Mouse (Mus musculus): ENCODE data around the gene Sgcd. TPM values are rescaled to one million over a fixed set of nuclear protein-coding genes. Genes with fewer than 3 reads are reported as not detected.
A peak's percentile ranks its signal among the peaks of the same experiment; 100 is the strongest.

The Sgcd gene
- total RNA-seq, 1 experiment from 2014 or later = 14.5 TPM

DNA sequence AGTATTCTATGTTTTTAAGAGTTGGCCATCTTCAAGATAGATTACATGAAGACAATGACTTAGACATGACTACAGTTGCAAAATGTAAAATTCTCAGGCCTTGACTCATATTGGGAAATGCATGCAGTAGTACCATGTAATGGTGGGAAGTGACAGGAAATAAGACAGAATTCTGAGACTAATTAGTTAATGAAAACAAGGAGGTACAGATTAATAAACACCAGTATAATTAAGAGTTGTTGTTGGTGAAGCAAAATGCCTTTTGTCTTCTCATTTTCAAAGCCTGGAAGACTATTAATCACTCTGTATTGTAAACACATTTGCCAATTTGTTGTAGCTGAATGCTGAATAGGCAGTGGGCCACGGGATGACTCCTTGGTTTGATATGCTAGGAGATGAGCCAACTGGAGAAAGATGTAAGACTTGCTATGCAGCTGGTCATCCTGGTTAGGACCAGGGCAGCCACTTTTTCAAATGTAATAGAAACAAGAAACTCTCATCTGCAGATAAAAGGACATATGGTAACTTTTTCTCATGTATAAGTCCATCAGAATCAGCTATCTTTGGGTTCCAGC is 983.4 kb downstream of the Sgcd start:
- DNase-seq = no peak

DNA sequence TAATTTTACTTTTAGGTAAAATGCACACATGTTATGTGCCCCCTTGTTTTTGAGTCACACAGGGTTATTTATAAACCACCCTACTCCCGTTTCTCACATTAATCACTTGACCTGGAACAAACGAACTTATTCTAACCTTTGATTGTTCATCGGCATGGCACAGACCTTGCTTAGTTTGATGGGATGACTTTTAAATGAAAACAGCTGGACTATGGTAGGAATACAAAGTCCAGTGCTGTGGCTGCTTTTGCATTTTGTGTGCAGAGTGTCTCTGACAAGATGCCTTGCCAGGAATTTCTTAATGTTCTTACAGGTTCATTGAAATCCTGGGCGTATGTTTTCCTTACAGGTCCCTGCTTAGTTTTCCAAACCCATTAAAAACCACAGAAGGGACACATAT is 1049.5 kb downstream of the Sgcd start:
- no peak for DNase-seq

DNA sequence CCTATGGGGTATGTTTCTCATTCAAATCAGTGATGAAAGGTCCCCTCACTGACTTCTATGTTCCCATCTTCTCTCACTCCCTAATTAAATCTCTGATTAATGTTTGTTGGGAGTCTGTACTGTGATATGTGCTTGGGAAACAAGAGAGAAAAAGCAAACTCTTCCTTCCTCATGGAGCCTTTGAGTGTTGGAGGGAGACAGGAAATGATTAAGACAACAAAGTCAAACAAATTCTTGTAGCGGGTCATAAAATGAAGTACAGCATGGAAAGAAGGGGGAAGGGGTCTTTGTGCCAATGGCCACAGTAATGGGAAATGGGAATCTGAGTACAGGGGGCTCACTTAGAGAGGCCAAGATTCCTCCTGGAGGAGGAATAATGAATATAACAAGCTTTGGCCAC is 1063.8 kb downstream of the Sgcd start:
- no peak for DNase-seq

DNA sequence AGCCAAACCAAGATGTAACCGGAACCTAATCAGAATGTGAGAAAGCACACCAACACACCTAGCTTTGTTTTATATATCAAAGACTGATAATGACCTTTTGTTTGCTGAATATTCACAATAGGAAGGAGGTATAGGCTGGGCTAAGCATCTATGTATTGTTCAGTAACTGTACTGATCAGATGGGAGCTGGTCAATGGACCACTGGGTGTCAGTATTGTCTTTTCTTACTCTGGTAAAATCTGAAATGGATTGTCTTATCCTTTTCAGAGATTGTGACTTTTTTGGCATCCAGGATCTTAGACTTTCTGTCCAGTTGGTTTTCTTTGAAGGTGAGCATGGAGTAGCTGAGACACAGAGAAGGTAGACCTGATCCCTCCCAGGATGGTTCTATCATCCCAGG is 1068.5 kb downstream of the Sgcd start:
- DNase-seq = no peak

DNA sequence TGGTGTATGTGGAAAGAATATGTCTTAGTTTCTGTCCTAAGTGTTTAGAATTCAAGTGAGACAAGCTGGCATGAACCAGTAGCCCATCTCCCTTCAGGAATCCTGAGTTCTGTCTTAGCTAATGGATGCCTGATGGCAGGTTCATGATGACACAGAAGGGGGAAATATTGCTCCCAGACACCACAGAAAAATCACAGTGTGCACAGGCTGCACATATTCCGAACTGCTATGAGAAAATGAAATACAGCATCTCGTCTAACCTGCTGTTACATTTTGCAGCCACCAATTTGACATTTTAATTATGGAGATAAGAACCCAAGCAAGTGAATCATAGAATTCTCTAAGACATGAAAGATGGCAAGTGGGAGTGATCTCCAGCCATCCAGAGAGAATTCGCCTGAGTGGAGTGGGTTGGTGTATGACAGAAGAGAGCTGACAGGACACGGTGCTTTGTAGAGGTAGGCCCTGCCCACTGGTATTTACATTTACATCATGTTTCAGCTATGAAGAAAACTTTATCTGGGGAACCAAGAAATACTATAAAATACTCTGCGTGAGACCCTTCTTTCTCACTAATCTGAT is 1076.0 kb downstream of the Sgcd start:
- DNase-seq = no peak

DNA sequence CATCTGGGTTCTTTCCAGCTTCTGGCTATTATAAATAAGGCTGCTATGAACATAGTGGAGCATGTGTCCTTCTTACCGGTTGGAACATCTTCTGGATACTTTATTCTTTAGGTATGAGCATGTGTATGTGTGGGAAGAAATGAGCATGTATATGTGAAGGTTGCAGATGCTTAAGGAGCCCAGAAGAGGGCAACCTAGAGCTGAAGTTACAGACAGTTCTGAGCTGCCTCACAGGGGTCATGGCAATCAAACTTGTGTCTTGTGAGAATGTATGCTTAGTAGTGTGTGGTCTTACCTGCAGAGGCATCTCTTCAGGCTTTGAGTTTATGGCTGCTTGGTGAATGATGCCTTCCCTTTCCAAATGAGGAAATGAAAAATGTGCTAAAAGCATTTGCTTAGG is 1084.5 kb downstream of the Sgcd start:
- no peak for DNase-seq

DNA sequence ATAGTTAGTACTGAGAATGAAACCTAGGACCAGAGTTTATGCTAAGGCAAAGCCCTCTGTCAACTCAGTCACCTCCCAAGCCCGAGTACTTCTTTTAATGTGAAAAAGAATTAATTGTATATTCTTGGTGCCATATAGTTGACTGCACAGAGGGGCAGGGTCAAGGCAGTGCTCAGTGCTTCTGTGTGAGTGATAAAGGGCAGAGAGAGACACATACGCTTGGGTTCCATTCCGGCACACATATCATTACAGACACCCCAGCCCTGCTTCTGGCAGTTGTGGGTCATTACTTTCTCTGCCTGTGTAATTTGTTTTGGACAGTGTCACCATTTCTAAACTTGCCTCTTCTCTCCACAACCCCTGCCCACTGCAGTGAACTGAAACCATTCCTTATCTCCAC is 1099.7 kb downstream of the Sgcd start:
- DNase-seq = no peak

DNA sequence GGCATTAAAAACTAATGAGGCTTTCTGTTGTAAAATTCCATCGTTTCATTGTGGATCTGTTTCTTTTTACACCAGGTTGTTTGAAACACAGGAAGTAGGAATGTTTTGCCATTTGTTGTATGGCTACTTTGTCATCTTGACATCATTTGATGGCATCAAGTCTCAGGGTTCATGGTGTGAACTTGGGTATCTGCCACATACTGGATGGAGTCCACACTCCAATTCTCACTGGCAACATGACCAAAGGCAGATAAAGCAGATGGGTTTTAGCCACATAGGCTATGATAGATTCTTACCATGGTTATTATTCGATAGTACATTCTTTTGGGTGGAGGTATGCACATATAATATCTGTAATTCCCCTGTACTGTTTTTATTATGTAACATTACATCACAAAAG is 1106.3 kb downstream of the Sgcd start:
- DNase-seq = no peak

DNA sequence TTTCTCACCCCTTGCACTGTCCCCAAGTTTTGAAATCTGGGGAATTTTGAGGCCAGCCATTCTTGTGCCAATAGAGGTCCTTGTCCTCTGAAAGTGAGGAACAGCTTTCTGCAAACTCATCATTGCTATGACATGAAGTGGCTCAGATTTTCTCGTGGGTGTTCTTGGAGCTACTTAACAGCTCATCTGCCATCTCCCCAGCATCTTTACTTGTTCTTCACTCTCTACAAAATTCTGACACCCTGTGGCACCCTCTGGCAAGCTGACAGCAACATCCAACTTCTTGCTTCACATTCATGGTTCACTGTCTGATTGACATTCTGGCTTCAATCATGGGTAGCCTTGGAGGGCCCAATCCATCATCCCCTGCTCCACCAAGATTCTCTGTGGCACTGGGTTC is 1113.0 kb downstream of the Sgcd start:
- DNase-seq = no peak

DNA sequence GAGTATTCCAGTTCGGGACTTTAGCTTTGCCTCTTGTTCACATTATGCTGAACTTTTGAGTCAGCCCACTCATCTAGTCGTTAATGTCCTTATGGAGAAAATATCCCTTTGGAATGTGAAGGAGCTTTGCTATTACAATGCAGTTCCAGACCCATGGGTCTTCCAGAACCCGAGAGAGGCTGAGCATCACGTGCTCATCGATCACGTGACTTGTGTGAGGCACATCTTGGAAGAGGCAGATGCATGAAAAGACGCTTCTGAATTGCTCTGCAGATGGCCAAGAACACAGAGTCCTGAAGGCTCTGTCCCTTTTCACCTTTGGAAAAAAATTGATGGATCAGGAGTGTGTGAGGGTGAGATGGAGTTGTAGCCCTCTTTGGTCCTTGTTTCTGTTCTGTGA is 1120.2 kb downstream of the Sgcd start:
- no peak for DNase-seq

DNA sequence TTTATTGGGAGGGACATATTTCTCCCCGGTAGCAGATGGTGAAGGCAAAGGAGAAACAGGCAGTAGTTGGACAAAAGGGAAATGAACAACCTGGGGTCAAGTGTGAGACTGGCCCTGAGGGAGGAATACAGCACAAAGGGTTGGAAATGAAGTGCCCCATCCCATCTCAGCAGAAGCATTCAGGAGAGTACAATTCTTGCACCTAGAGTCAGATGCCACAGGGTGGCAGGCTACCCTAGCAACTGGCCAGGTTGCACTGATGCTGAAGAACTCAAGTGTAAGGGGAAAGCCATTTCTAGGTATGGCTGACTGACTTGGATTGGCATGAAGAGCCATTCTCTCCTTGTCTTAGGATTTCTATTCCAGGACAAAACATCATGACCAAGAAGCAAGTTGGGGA is 1124.0 kb downstream of the Sgcd start:
- DNase-seq = peak; percentile 11

DNA sequence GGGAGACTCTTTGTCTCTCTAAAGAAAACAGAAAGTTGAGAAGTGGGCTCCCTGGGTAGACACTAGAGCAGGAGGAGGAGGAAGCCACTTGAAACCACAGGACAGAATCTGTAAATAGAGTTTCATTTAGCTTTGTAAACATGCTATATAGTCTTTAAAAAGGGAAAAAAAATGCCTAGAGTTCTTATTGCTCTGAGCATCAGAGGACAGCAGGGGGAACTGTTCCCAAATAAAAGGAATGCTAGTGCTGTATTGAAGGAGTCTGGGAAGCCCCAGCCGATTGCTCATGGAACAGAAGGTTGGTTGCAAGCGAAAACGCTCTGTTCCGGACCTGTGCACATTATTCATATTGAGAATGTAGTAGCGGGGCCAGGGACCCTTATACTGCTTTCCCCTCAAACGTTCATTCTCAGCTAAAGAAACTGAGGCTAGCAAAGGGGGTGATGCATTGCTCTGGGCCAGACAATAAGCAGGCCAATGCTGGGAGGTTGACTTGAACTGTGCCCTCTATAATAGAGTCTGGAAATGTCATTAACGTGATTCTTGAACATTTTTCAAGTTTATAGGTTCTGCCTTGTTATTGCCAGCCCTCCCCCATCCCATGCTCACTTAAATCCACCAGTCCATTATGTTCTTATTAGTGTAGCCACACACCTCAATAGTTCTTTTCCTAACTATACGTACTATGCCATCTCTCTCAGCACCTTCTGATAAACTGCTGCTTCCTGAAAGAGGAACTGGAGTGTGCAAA is 1140.4 kb downstream of the Sgcd start:
- DNase-seq = peak; percentile 10

DNA sequence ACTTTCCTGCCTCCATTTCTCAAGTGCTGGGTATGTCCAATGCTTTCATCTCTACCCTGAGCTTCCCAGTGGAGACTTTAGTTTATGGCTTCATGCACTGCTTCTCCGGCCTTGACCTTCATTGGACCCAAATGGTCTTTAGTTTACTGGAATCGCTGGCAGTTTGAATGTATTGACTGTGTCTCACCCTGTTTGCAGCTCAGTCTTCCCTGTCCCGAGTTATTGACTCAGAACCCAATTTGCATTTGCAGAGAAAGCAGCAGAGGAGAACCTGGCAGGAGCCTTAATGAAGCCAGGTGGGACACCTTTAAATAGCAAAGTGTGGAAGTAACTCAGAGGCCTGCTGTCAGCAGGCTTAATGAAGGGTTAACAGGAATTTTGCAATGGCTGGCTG is 1140.9 kb downstream of the Sgcd start:
- no peak for DNase-seq

DNA sequence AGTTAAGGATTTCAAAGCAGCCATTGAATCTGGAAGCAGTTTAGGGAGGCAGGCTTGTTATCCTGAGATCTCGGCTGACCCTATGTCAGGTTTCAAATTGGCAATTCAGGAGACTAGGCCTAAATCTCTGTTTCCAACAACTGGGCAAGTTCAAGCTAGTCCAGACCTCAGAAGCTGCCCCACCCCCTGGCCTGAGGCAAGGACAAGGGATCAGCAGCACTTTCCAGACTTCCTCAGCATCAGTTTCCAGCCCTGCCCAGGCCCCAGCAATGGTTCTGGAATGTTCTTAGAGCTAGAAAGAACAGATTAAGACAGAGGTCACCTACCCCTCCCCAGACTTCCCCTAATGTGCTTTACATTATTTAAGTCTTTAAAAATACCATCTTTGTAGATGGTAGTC is 1142.1 kb downstream of the Sgcd start:
- DNase-seq = no peak
